Mouse (Mus musculus): ENCODE measurements around the gene Grb7.

- TF ChIP-seq CTCF (IDR thresholded peaks at IDR 0.05; ENCODE audit: low read depth) = no peak
- TF ChIP-seq EP300 (IDR thresholded peaks at IDR 0.05; ENCODE audit: low read depth) = no peak
These were observed 10.8 kb downstream of the Grb7 start for GRCm38 (mm10) chr11:98456945-98457344.
